Mouse (Mus musculus): ENCODE data around the gene Hoxa2. TPM values are rescaled to one million over a fixed set of nuclear protein-coding genes. Genes with fewer than 3 reads are reported as not detected.

The Hoxa2 gene
- polyA plus RNA-seq (2012; rRNA removed) = 4.2 and 4.7 TPM in 2 replicates

- WGBS = 6% methylated on average over 25 of the region's 25 CpGs
Measured at GRCm38 (mm10) chr6:52164626-52165440, at the start of gene Hoxa2. TSS of gene Hoxa2 (minus strand) at chr6:52164831.

GRCm38 (mm10) chr6:52214271-52214670, 49.6 kb upstream of the Hoxa2 start:
- H3K4me1 ChIP-seq (ENCODE audit: control insufficient read depth, insufficient read depth, low read length) = peaks cover 12% of the 10 kb centered on the region
- WGBS = 38% methylated on average over 5 of the region's 5 CpGs
- no peak overlapping the region for H3K4me3 ChIP-seq (replicated peaks; ENCODE audit: extremely low read depth, low read depth, low read length)
- no peak for DNase-seq
- TF ChIP-seq CTCF (IDR thresholded peaks at IDR 0.05; ENCODE audit: insufficient read depth, low read length) (no peak), POLR2A (IDR thresholded peaks at IDR 0.05; ENCODE audit: borderline replicate concordance, extremely low read depth, low read depth, low read length) (no peak)

More at GRCm38 (mm10) chr6:52164626-52165440, at the start of gene Hoxa2:
- TF ChIP-seq POLR2A (IDR thresholded peaks at IDR 0.05; ENCODE audit: borderline replicate concordance, extremely low read depth, low read depth, low read length) = peak; percentile 37; the same call in 1 of the 2 replicates
- TF ChIP-seq CTCF (IDR thresholded peaks at IDR 0.05; ENCODE audit: insufficient read depth, low read length) = no peak
- Histone ChIP-seq H3K4me1 (ENCODE audit: control insufficient read depth, insufficient read depth, low read length) (peaks cover 5% of the 10 kb centered on the region), H3K4me3 (replicated peaks; ENCODE audit: extremely low read depth, low read depth, low read length) (peak within 1 kb of the TSS; percentile 68)
- peak; percentile 40 for DNase-seq

- 11% methylated on average over 38 of the region's 38 CpGs for WGBS
- peaks cover 15% of the 10 kb centered on the region for H3K4me1 ChIP-seq (ENCODE audit: control insufficient read depth, insufficient read depth, low read length)
- H3K4me3 ChIP-seq (replicated peaks; ENCODE audit: extremely low read depth, low read depth, low read length) = peak within 1 kb of the TSS; percentile 69
- DNase-seq = no peak
- TF ChIP-seq CTCF (IDR thresholded peaks at IDR 0.05; ENCODE audit: insufficient read depth, low read length) = no peak
- peak; percentile 40; the same call in 1 of the 2 replicates for TF ChIP-seq POLR2A (IDR thresholded peaks at IDR 0.05; ENCODE audit: borderline replicate concordance, extremely low read depth, low read depth, low read length)
Measured at GRCm38 (mm10) chr6:52213119-52213986, 48.7 kb upstream of the Hoxa2 start, which contains the start of the genes Hoxa3 and Gm28308. TSS of gene Hoxa3 (minus strand) at chr6:52213336. TSS of gene Gm28308 (minus strand) at chr6:52213339.

- H3K4me3 ChIP-seq (replicated peaks; ENCODE audit: extremely low read depth, low read depth, low read length) = peak overlapping the region; percentile 69
- TF ChIP-seq CTCF (IDR thresholded peaks at IDR 0.05; ENCODE audit: insufficient read depth, low read length) = no peak
- no peak for TF ChIP-seq POLR2A (IDR thresholded peaks at IDR 0.05; ENCODE audit: borderline replicate concordance, extremely low read depth, low read depth, low read length)
- WGBS = 6% methylated on average over 22 of the region's 22 CpGs
- no peak for DNase-seq
- H3K4me1 ChIP-seq (ENCODE audit: control insufficient read depth, insufficient read depth, low read length) = peaks cover 15% of the 10 kb centered on the region
Measured at GRCm38 (mm10) chr6:52212556-52213118, 48.0 kb upstream of the Hoxa2 start.

GRCm38 (mm10) chr6:52211961-52212360, 47.3 kb upstream of the Hoxa2 start:
- 7% methylated on average over 13 of the region's 13 CpGs for WGBS
- TF ChIP-seq POLR2A (IDR thresholded peaks at IDR 0.05; ENCODE audit: borderline replicate concordance, extremely low read depth, low read depth, low read length) (no peak), CTCF (IDR thresholded peaks at IDR 0.05; ENCODE audit: insufficient read depth, low read length) (no peak)
- Histone ChIP-seq H3K4me1 (ENCODE audit: control insufficient read depth, insufficient read depth, low read length) (peaks cover 15% of the 10 kb centered on the region), H3K4me3 (replicated peaks; ENCODE audit: extremely low read depth, low read depth, low read length) (peak overlapping the region; percentile 69)
- DNase-seq = no peak

- H3K4me1 ChIP-seq (ENCODE audit: control insufficient read depth, insufficient read depth, low read length) = peaks cover 15% of the 10 kb centered on the region
- peak; percentile 81 for DNase-seq
- 4% methylated on average over 37 of the region's 37 CpGs for WGBS
- TF ChIP-seq CTCF (IDR thresholded peaks at IDR 0.05; ENCODE audit: insufficient read depth, low read length) = peak; percentile 44; the same call in 1 of the 2 replicates
- TF ChIP-seq POLR2A (IDR thresholded peaks at IDR 0.05; ENCODE audit: borderline replicate concordance, extremely low read depth, low read depth, low read length) = peak; percentile 51; the same call in 1 of the 2 replicates
- H3K4me3 ChIP-seq (replicated peaks; ENCODE audit: extremely low read depth, low read depth, low read length) = peak overlapping the region; percentile 69
Measured at GRCm38 (mm10) chr6:52211170-52211935, 46.7 kb upstream of the Hoxa2 start.

GRCm38 (mm10) chr6:52209685-52210046, 45.0 kb upstream of the Hoxa2 start:
- H3K4me1 ChIP-seq (ENCODE audit: control insufficient read depth, insufficient read depth, low read length) = peaks cover 15% of the 10 kb centered on the region
- no peak overlapping the region for H3K4me3 ChIP-seq (replicated peaks; ENCODE audit: extremely low read depth, low read depth, low read length)
- DNase-seq = no peak
- no peak for TF ChIP-seq POLR2A (IDR thresholded peaks at IDR 0.05; ENCODE audit: borderline replicate concordance, extremely low read depth, low read depth, low read length)
- TF ChIP-seq CTCF (IDR thresholded peaks at IDR 0.05; ENCODE audit: insufficient read depth, low read length) = no peak
- 57% methylated on average over 12 of the region's 12 CpGs for WGBS

GRCm38 (mm10) chr6:52208868-52209684, 44.4 kb upstream of the Hoxa2 start:
- peaks cover 15% of the 10 kb centered on the region for H3K4me1 ChIP-seq (ENCODE audit: control insufficient read depth, insufficient read depth, low read length)
- no peak for TF ChIP-seq CTCF (IDR thresholded peaks at IDR 0.05; ENCODE audit: insufficient read depth, low read length)
- no peak for TF ChIP-seq POLR2A (IDR thresholded peaks at IDR 0.05; ENCODE audit: borderline replicate concordance, extremely low read depth, low read depth, low read length)
- 31% methylated on average over 18 of the region's 18 CpGs for WGBS
- H3K4me3 ChIP-seq (replicated peaks; ENCODE audit: extremely low read depth, low read depth, low read length) = peak overlapping the region; percentile 48
- no peak for DNase-seq

Data from lung, adult 2 months (tissue).